Mouse (Mus musculus) lung, postnatal 36 days (tissue): ENCODE results near the gene Dusp27.

Source experiments
- DNase-seq: peaks from one replicate; pipeline ENCODE4 v3.0.0; 2022; ENCODE audit warnings: mixed read lengths

The Dusp27 gene

DNA sequence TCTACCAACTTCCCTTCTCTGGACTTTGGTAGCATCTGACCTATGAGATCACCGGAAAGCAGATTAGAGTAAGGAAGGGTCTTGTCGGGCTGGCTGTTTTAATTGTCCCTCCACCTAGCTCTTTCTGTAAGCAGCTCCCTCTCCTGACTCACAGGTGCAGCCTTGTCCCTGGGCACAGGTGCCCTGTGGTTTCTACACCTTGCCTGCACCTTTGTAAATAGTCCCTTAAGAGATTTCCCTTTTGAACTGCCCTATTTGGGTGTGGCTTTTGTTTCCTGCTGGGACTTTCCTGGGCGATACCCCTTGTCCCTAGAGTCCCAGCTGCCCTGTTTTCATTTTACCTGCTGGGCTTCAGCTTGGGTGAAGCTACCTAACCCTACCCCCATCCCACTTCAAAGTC is 33.3 kb downstream of the Dusp27 start:
- no peak for DNase-seq

GRCm38 (mm10) chr1:166090306-166090705 is 37.4 kb downstream of the Dusp27 start:
- DNase-seq, result no peak

GRCm38 (mm10) chr1:166089739-166090138 is 38.0 kb downstream of the Dusp27 start:
- DNase-seq, result no peak

DNA sequence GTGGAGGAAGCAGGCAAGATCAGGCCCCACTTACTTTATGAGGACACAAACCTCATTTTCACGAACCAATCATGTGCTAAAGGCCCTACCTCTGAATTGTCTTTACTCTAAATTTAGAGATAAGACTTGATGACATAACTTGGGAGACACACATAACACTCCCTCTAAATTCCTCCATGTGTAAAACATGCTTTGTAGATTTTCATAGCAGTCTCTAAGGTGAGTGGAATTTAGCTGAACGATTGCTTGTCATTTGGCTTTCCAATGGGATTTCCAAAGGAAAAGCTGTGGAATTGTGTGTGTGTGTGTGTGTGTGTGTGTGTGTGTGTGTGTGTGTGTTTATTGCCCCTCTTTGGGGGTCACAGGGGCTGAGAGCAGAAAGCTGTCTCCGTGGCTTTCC is 38.4 kb downstream of the Dusp27 start:
- DNase-seq, result no peak

DNA sequence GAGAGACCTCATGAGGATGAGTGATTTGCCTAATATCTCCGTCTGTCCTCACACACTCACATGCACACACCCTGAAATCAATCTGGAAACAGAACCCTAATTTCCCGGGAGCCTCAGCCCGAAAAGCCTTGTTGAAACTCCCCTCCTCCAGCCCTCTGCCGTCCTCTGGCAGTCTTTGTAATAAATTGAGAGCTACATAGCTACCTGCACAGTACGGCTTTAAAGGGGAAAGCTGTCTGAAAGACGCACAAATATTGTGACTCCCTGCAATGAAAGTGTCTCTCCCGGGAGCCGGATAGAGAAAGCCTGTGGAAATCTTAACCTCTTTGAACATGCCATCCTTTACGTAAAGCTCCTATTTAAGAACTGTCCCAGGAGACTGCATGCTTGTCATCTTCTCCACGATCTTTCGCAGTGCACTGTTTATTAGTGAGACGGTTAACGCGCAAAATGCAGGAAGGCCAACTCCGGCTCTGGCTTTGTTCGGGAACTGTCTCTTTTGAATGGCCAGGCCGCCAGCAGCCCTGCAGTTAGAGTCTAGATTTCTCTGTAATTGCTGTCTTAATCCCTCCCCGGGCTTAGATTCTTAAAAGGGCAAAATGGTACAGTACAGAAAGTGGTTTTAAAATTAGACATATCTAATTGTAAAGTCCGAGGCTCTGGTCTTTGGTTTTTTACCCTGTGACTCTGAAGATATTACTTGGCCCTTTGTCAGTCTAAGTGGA is 39.1 kb downstream of the Dusp27 start:
- DNase-seq, result no peak

GRCm38 (mm10) chr1:166077052-166077735 is 50.5 kb downstream of the Dusp27 start:
- no peak for DNase-seq

DNA sequence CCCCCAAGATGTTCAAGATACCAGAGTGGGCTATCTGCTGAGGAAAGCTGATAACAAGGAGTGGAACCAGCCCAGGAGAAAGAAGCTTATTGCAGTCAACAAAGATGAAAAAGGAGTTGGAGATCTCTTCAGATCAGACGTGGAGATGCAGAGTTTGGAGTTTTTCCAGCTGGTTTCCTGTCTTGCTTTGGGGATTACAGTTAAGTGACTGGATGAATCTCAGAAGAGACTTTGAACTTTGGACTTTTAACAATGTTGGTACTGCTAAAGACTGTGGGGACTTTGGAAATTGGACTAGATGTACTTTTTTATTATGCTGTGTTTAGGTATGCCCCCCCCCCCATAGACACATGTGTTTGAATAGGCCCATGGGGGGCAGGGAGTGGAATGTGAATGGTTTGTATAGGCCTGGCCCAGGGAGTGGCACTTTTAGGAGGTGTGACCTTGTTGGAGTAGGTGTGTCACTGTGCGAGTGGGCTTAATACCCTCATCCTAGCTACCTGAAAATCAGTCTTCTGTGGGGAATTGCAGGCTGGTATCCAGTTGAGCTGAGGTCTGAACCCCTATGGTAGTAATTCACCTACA is 59.8 kb downstream of the Dusp27 start:
- no peak for DNase-seq

- no peak for DNase-seq
Measured at GRCm38 (mm10) chr1:166063870-166064269, 63.9 kb downstream of the Dusp27 start.

DNA sequence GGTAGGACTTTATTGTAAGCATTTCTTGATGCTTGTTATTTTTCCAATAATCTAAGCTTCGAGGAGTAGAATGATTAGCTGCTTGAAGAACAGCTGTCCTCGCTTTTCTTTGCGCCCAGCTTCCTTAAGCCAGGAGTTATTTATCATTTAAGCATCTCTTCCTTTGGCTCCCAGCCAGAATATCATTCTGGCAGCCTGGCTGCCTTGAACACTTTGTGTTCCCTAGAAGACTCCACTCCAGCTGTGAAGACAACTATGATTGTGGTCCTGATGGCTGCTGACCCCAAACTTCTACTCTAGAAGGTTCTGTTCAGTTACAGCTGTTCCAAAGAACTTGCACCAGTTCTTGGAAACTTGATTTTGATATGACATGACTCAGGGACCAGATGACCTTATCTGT is 66.2 kb downstream of the Dusp27 start:
- peak; percentile 28 for DNase-seq

DNA sequence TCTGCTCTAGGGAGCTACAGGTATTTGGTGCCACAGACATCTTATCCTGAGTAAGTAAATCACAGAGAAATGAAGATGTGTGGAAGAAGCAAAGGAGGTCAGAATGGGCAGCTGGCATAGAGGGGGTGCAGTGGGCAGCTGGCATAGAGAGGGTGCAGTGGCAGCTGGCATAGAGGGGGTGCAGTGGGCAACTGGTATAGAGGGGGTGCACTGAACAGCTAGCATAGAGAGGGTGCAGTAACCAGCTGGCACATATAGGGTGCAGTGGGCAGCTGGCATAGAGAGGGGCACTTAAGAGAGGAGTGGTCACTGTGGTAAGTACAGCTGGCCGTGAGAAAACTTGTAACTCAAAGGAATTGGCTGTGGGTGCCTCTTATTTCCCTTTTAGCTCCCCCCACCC is 67.3 kb downstream of the Dusp27 start:
- no peak for DNase-seq

DNA sequence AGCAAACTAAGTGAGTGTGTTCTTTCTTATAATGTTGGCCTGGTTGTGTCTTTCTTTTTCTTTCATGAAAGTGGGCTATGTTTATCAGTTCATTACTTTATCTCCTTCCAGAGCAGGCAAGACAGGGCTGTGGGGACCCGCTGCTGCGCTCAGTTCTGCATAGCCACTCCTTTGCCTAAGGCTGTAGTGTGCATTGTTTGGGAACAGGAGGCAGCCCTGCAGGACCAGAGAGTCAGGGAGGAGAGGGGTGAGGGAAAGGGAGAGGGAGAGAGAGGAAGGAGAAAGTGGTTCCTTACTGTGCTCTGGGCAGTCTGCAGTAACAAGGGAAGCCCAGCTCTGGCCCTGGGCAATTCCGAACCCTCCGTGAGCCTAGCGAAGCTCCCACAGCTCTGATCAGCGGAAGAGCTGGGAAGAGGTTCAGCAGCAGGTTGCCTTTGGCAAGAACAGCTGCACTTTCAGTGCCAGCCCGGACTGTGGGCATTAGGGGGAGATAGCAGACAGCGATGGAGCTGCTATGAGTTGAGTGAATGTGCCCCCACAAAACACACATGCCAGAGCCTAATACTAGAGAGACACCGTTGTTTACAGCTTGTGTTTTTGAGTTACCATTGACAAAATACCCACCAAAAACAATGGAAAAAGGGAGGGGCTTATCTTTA is 71.5 kb downstream of the Dusp27 start:
- DNase-seq, result no peak

- no peak for DNase-seq
Measured at GRCm38 (mm10) chr1:166053285-166053955, 74.3 kb downstream of the Dusp27 start.

- DNase-seq, result no peak
Measured at GRCm38 (mm10) chr1:166049046-166049827, 78.5 kb downstream of the Dusp27 start.

- peak; percentile 2 for DNase-seq
Measured at GRCm38 (mm10) chr1:166048230-166048911, 79.4 kb downstream of the Dusp27 start.
